9 mouse cellular contexts compared by ENCODE assay signal in genomic region chr4:47122051-47122706, GRCm38 (mm10). TPM values are rescaled to one million over a fixed set of nuclear protein-coding genes. Genes with fewer than 3 reads are reported as not detected.
DNase-seq lines count a peak whose midpoint lies in the region; ATAC-seq and TF ChIP-seq lines count a peak whose summit lies in the region.
"Had no signal": no experiment of that assay in that cellular context is flagged by ENCODE, and none has a peak within 500 bp of the region (broad histone marks: within the 10 kb centered on the region; RNA-seq: fewer than 3 reads in every experiment).

No protein-coding gene starts in this region.

- peak; percentile 61 for ATAC-seq in granulocyte monocyte progenitor cell, adult 5-6 weeks (replicated peaks; ENCODE audit: poor library complexity, severe bottlenecking)
- peak; percentile 67; the same call in 1 of the 2 replicates for ATAC-seq in midbrain, postnatal 0 days (ENCODE audit: low FRiP score)

- no peak overlapping the region for H3K9ac ChIP-seq in ES-E14 (ENCODE audit: insufficient read depth, low read depth, low read length, poor library complexity, severe bottlenecking)
- H3K9ac ChIP-seq in midbrain, postnatal 0 days (replicated peaks; ENCODE audit: low read length, poor library complexity, severe bottlenecking) = no peak overlapping the region

- no peak for TF ChIP-seq POLR2A in kidney, adult 2 months (IDR thresholded peaks at IDR 0.05; ENCODE audit: low read depth, low read length)

- H3K27me3 ChIP-seq in kidney, adult 2 months (replicated peaks; ENCODE audit: control insufficient read depth, insufficient read depth, low read length) = no peaks in the 10 kb centered on the region
- no peaks in the 10 kb centered on the region for H3K27me3 ChIP-seq in midbrain, postnatal 0 days (ENCODE audit: insufficient read depth, low read length)

- H3K4me3 ChIP-seq in kidney, adult 2 months (ENCODE audit: insufficient read depth, low read depth, low read length) = no peak overlapping the region
- no peak overlapping the region for H3K4me3 ChIP-seq in ES-E14 (ENCODE audit: insufficient read depth in 1 of 2, low read depth in 1 of 2, low read length in 2 of 2, poor library complexity in 1 of 2, severe bottlenecking in 1 of 2)
- no peak overlapping the region for H3K4me3 ChIP-seq in midbrain, postnatal 0 days (ENCODE audit: low read depth, low read length)
- H3K4me3 ChIP-seq: megakaryocyte, embryonic 14.5 days had no signal

- no peak overlapping the region for H3K4me2 ChIP-seq in midbrain, postnatal 0 days (ENCODE audit: low read depth, low read length, poor library complexity, severe bottlenecking)

- H3K36me3 ChIP-seq in kidney, adult 2 months (ENCODE audit: control insufficient read depth, insufficient read depth, low read length) = no peaks in the 10 kb centered on the region
- H3K36me3 ChIP-seq in ES-E14 (ENCODE audit: control insufficient read depth, insufficient read depth, low read length, poor library complexity, severe bottlenecking) = no peaks in the 10 kb centered on the region
- no peaks in the 10 kb centered on the region for H3K36me3 ChIP-seq in midbrain, postnatal 0 days (ENCODE audit: insufficient read depth, low read length)

- no peaks in the 10 kb centered on the region for H3K9me3 ChIP-seq in ES-E14 (ENCODE audit: control insufficient read depth, insufficient read depth, low read depth, low read length)
- no peaks in the 10 kb centered on the region for H3K9me3 ChIP-seq in midbrain, postnatal 0 days (ENCODE audit: low read length)
- H3K9me3 ChIP-seq: megakaryocyte, embryonic 14.5 days had no signal

- in situ Hi-C loops in ES-E14 (cut with MboI; ENCODE audit: low sequenced_read_pairs in 2 of 2, unreplicated experiment in 2 of 2) = no loop called here

- H3K4me1 ChIP-seq in kidney, adult 2 months (ENCODE audit: control insufficient read depth, insufficient read depth, low read length) = no peaks in the 10 kb centered on the region
- no peaks in the 10 kb centered on the region; a peak in 1 of 4 replicates for H3K4me1 ChIP-seq in ES-E14 (ENCODE audit: control insufficient read depth in 2 of 2, insufficient read depth in 2 of 2, low read length in 2 of 2, poor library complexity in 1 of 2)
- no peaks in the 10 kb centered on the region for H3K4me1 ChIP-seq in midbrain, postnatal 0 days (ENCODE audit: insufficient read depth, low read length)
- H3K4me1 ChIP-seq: megakaryocyte, embryonic 14.5 days had no signal

- peak; percentile 46 for DNase-seq in kidney, adult 2 months
- no peak for DNase-seq in kidney, adult 11 months
- peak; percentile 39 for DNase-seq in ES-E14 (ENCODE audit: low read depth, low spot score)
- peak; percentile 25 for DNase-seq in cerebellum, adult 9-10 months
- peak; percentile 41 to 44 for DNase-seq in layer of hippocampus, postnatal 36 days
- DNase-seq in midbrain, postnatal 0 days (ENCODE audit: low spot score) = peak; percentile 78
- DNase-seq in thymus, postnatal 4 days = peak; percentile 84

- 66% methylated on average over 13 of the region's 13 CpGs for WGBS in kidney, adult 2 months
- 65% methylated on average over 13 of the region's 13 CpGs for WGBS in midbrain, postnatal 0 days

- TF ChIP-seq CTCF in kidney, adult 2 months (conservative IDR thresholded peaks at IDR 0.05; ENCODE audit: insufficient read depth, insufficient read length, low read depth, low read length) = peak; percentile 66
- TF ChIP-seq CTCF in midbrain, postnatal 0 days (IDR thresholded peaks at IDR 0.05) = peak; percentile 87

- H3K27ac ChIP-seq in kidney, adult 2 months (ENCODE audit: insufficient read depth, low read depth, low read length) = no peak overlapping the region
- no peak overlapping the region for H3K27ac ChIP-seq in ES-E14 (ENCODE audit: insufficient read depth, low read depth, low read length, poor library complexity, severe bottlenecking)
- H3K27ac ChIP-seq in midbrain, postnatal 0 days (ENCODE audit: low read depth, low read length) = no peak overlapping the region

TF ChIP-seq in ES-E14, 5 proteins besides CTCF, POLR2A, EP300 and RAD21:
- no peak for TF ChIP-seq CHD2 (IDR thresholded peaks at IDR 0.05; ENCODE audit: low read depth, low read length)
- TF ChIP-seq ZNF384 (IDR thresholded peaks at IDR 0.05; ENCODE audit: low read depth, low read length) = no peak
- TF ChIP-seq MAFK (IDR thresholded peaks at IDR 0.05; ENCODE audit: insufficient read depth, low read depth, low read length) = no peak
- TF ChIP-seq ZC3H11A (IDR thresholded peaks at IDR 0.05; ENCODE audit: borderline replicate concordance, low read depth, low read length) = peak; percentile 54; the same call in 1 of the 2 replicates
TF ChIP-seq in ES-E14: peak in this region for 1.

RNA-seq across cellular contexts. Expression of gene Galnt12, which starts 30.5 kb away (rescaled TPM):
- 3.1 and 3.6 TPM in 2 replicates for polyA plus RNA-seq in kidney, adult 2 months (2012; rRNA removed)
- total RNA-seq in ES-E14 (2012; rRNA removed) = 4.9 and 9.5 TPM in 2 replicates
- 1.7 TPM in 1 of 2 replicates, not detected in the other for total RNA-seq in granulocyte monocyte progenitor cell, adult 5-6 weeks (2014; fragmentation: Nextera tagmentation)
- total RNA-seq in granulocyte monocyte progenitor cell, adult 5-6 weeks (2017) = 0.82 and 0.98 TPM in 2 replicates
- 1 to 10 TPM; 1.2 TPM for total RNA-seq in layer of hippocampus, postnatal 36 days (2021)
- total RNA-seq in midbrain, postnatal 0 days (2014; rRNA removed) = 0.82 and 2.0 TPM in 2 replicates
- 1.1 and 1.6 TPM in 2 replicates for polyA plus RNA-seq in midbrain, postnatal 0 days (2015; fragmentation: Nextera tagmentation; extraction: Ambion mirVana)
